Mouse (Mus musculus) hindbrain, embryonic 11.5 days (tissue): Measurements from ENCODE around the gene Ankrd45. TPM values are rescaled to one million over a fixed set of nuclear protein-coding genes. Genes with fewer than 3 reads are reported as not detected.

ENCODE experiments used
- ATAC-seq: fragments of 200-750 bp; cut with Nextera tagmentation; 2 replicates; pipeline ENCODE4 v1.8.0; 2017; ENCODE audit warnings: mild to moderate bottlenecking, moderate TSS enrichment, moderate library complexity; ENCODE audit not compliant: low FRiP score
- DNase-seq: peaks from one replicate; pipeline ENCODE4 v3.0.0-alpha.2; 2015; ENCODE audit warnings: low spot score
- H3K27ac ChIP-seq: fragments of 300-500 bp; sonication (generic); 2 replicates; pipeline ENCODE4 v1.5.1; 2014; ENCODE audit warnings: mild to moderate bottlenecking, low read depth, low read length
- H3K27me3 ChIP-seq: fragments of 300-500 bp; sonication (generic); 2 replicates; pipeline ENCODE4 v1.6.1; 2014; ENCODE audit warnings: mild to moderate bottlenecking, low read length, moderate library complexity, mixed read lengths; ENCODE audit not compliant: control insufficient read depth, insufficient read depth
- H3K36me3 ChIP-seq: fragments of 300-500 bp; sonication (generic); 2 replicates; pipeline ENCODE4 v1.6.1; 2014; ENCODE audit warnings: mild to moderate bottlenecking, low read length, moderate library complexity, mixed read lengths; ENCODE audit not compliant: control insufficient read depth, insufficient read depth
- H3K4me1 ChIP-seq: fragments of 300-500 bp; sonication (generic); replicated peaks from 2 replicates; pipeline ENCODE4 v1.6.1; 2014; ENCODE audit warnings: low read length, mixed read lengths; ENCODE audit not compliant: control insufficient read depth, insufficient read depth
- H3K4me2 ChIP-seq: fragments of 300-500 bp; sonication (generic); replicated peaks from 2 replicates; pipeline ENCODE4 v1.6.1; 2014; ENCODE audit warnings: mild to moderate bottlenecking, low read depth, low read length
- H3K4me3 ChIP-seq: fragments of 300-500 bp; sonication (generic); 2 replicates; pipeline ENCODE4 v1.5.1; 2014; ENCODE audit warnings: low read depth, low read length
- H3K9ac ChIP-seq: fragments of 300-500 bp; sonication (generic); 2 replicates; pipeline ENCODE4 v1.6.1; 2014; ENCODE audit warnings: low read depth, low read length
- H3K9me3 ChIP-seq: fragments of 300-500 bp; sonication (generic); 2 replicates; pipeline ENCODE4 v1.6.1; 2016; ENCODE audit warnings: low read length; ENCODE audit not compliant: control insufficient read depth
- WGBS: fragments of 180-500 bp; shearing (Covaris S2); extraction: QIAGEN DNeasy Blood & Tissue Kit; methylation state at CpG from one replicate; pipeline ENCODE4 v1.1.7; 2014; 5-methylcytosine and 5-hydroxymethylcytosine counted together
- polyA plus RNA-seq: library from polyadenylated mRNA; unstranded; fragments of >200 nt; fragmentation: Nextera tagmentation; extraction: Ambion mirVana; gene quantifications from 2 replicates; pipeline ENCODE4 v1.2.1, GENCODE M21; 2014

The Ankrd45 gene
- polyA plus RNA-seq, 1 experiment from 2014 or later = 4.6 TPM

DNA sequence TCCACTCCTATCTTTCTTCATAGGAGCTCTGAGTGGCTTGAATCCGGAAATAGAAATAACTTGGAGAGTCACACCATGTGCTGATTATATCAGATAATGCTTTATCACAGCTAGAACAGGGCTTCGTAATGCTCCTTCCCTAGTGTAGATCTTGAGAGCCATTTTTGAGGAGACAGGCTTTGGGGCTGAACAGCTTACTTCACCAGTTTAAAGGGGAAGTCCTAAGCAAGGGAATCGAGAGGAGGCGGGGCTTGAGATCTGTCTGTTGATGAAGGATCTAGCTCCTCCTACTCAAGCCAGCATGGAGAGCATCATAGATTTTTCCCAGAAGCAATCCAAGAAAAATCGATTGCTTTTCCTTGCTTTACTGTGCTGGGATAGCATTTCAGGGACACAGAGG is 57.4 kb downstream of the Ankrd45 start:
- H3K4me3 ChIP-seq = no peak overlapping the region
- H3K9me3 ChIP-seq = no peaks in the 10 kb centered on the region
- H3K36me3 ChIP-seq = no peaks in the 10 kb centered on the region
- no peaks in the 10 kb centered on the region for H3K4me1 ChIP-seq
- H3K9ac ChIP-seq = no peak overlapping the region
- no peaks in the 10 kb centered on the region for H3K27me3 ChIP-seq
- DNase-seq (no peak), ATAC-seq (no peak)
- WGBS = 84% methylated on average over 5 of the region's 5 CpGs
- no peak overlapping the region for H3K27ac ChIP-seq
- H3K4me2 ChIP-seq = no peak overlapping the region

DNA sequence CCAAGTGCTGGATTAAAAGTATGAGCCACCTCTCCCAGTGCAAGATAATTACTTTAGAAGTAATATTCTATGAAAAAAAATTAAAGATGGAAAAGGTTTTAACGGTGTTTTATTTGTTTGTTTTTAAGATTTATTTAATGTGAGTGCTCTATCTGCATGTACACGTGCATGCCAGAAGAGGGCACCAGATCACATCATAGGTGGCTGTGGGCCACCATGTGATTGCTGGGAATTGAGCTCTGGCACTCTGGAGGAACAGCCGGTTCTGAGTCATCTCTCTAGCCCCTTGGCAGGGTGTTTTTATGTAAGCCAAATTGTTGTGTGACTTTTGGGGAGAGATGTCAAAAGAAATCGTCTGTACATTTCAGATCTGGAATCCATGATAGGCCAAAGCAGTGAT is 72.0 kb downstream of the Ankrd45 start:
- WGBS = 28% methylated on average over 4 of the region's 4 CpGs
- Histone ChIP-seq H3K36me3 (no peaks in the 10 kb centered on the region), H3K9me3 (no peaks in the 10 kb centered on the region), H3K9ac (no peak overlapping the region), H3K27ac (no peak overlapping the region), H3K4me1 (no peaks in the 10 kb centered on the region), H3K4me3 (no peak overlapping the region), H3K27me3 (no peaks in the 10 kb centered on the region), H3K4me2 (no peak overlapping the region)
- ATAC-seq (no peak), DNase-seq (peak; percentile 13)

DNA sequence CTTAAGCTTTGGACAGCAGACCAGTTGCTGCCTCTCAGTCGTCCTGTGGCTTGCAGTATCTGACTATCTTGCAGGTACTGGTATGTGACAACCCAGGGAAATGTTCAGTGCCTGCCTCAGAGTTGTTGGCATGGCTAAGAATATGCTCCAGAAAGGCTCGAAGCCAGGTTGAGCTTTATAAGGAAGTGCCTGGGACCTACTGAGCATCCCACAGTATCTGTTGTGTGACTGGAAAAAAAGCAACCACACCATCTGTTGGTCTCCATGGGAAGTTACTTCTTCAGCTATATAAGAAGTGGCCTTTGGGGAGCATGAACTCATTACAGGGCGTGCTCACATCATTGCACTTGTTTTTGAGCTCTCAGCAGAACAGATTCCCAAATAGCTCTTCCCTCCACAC is 77.3 kb downstream of the Ankrd45 start:
- 70% methylated on average over 3 of the region's 3 CpGs for WGBS
- no peaks in the 10 kb centered on the region for H3K4me1 ChIP-seq
- ATAC-seq (no peak), DNase-seq (no peak)
- H3K4me2 ChIP-seq = no peak overlapping the region
- H3K4me3 ChIP-seq = no peak overlapping the region
- H3K9ac ChIP-seq = no peak overlapping the region
- no peaks in the 10 kb centered on the region for H3K9me3 ChIP-seq
- no peaks in the 10 kb centered on the region for H3K36me3 ChIP-seq
- no peaks in the 10 kb centered on the region for H3K27me3 ChIP-seq
- no peak overlapping the region for H3K27ac ChIP-seq

Other genes with a start within 250 kb of the Ankrd45 start
- gene Rc3h1, start 236.3 kb upstream of the Ankrd45 start, polyA plus RNA-seq = 9.1 and 15.4 TPM in 2 replicates
- gene Serpinc1, start 164.1 kb upstream of the Ankrd45 start, polyA plus RNA-seq = 1.7 and 2.0 TPM in 2 replicates
- gene Zbtb37, start 107.8 kb upstream of the Ankrd45 start, polyA plus RNA-seq = 8.6 and 15.1 TPM in 2 replicates
- gene Dars2, start 72.0 kb upstream of the Ankrd45 start, polyA plus RNA-seq = 43.2 and 51.5 TPM in 2 replicates
- gene Cenpl, start 72.0 kb upstream of the Ankrd45 start, polyA plus RNA-seq = 36.5 and 38.8 TPM in 2 replicates
- 22.5 and 24.2 TPM in 2 replicates for gene Klhl20, start 11.2 kb upstream of the Ankrd45 start, polyA plus RNA-seq
- gene Tex50, start 16.6 kb downstream of the Ankrd45 start, polyA plus RNA-seq = not detected in 2 replicates
- gene Prdx6, start 108.5 kb downstream of the Ankrd45 start, polyA plus RNA-seq = 451 and 491 TPM in 2 replicates